Mouse (Mus musculus): ENCODE data around the gene 5031439G07Rik.

GRCm38 (mm10) chr15:85015771-85016170 lies 27.4 kb upstream of the 5031439G07Rik start:
- no peak for TF ChIP-seq CTCF (IDR thresholded peaks at IDR 0.05; ENCODE audit: low read depth)
- no peak for TF ChIP-seq EP300 (IDR thresholded peaks at IDR 0.05; ENCODE audit: low read depth)

All from liver, postnatal 0 days (tissue).